Mouse (Mus musculus) hindbrain, postnatal 0 days (tissue): Measurements from ENCODE around the gene Phkb. TPM values are rescaled to one million over a fixed set of nuclear protein-coding genes. Genes with fewer than 3 reads are reported as not detected.
A peak's percentile ranks its signal among the peaks of the same experiment; 100 is the strongest.

Experiments used
- ATAC-seq: fragments of 200-750 bp; cut with Nextera tagmentation; 2 replicates; pipeline ENCODE4 v1.8.0; 2017; ENCODE audit warnings: mild to moderate bottlenecking, moderate TSS enrichment, moderate library complexity
- DNase-seq: peaks from one replicate; pipeline ENCODE4 v3.0.0-alpha.2; 2015; ENCODE audit warnings: low spot score
- H3K27ac ChIP-seq: fragments of 300-500 bp; sonication (generic); 2 replicates; pipeline ENCODE4 v1.5.1; 2014; ENCODE audit warnings: mild to moderate bottlenecking
- H3K27me3 ChIP-seq: fragments of 300-500 bp; sonication (generic); 2 replicates; pipeline ENCODE4 v1.6.1; 2014; ENCODE audit warnings: low read length, mixed read lengths; ENCODE audit not compliant: insufficient read depth
- H3K36me3 ChIP-seq: fragments of 300-500 bp; sonication (generic); 2 replicates; pipeline ENCODE4 v1.6.1; 2014; ENCODE audit warnings: low read length, mixed read lengths; ENCODE audit not compliant: insufficient read depth
- H3K4me1 ChIP-seq: fragments of 300-500 bp; sonication (generic); 2 replicates; pipeline ENCODE4 v1.6.1; 2014; ENCODE audit warnings: antibody characterized with exemption, low read length, mixed read lengths; ENCODE audit not compliant: insufficient read depth
- H3K4me2 ChIP-seq: fragments of 300-500 bp; sonication (generic); 2 replicates; pipeline ENCODE4 v1.6.1; 2014; ENCODE audit warnings: low read depth, mild to moderate bottlenecking, low read length, moderate library complexity, mixed read lengths
- H3K4me3 ChIP-seq: fragments of 300-500 bp; sonication (generic); 2 replicates; pipeline ENCODE4 v1.5.1; 2014; ENCODE audit warnings: low read length
- H3K9ac ChIP-seq: fragments of 300-500 bp; sonication (generic); replicated peaks from 2 replicates; pipeline ENCODE4 v1.6.1; 2014; ENCODE audit warnings: mild to moderate bottlenecking, low read length, moderate library complexity, mixed read lengths
- H3K9me3 ChIP-seq: fragments of 300-500 bp; sonication (generic); 2 replicates; pipeline ENCODE4 v1.6.1; 2016; ENCODE audit warnings: low read length, mixed read lengths
- CTCF ChIP-seq: IDR thresholded peaks from 2 replicates; pipeline ENCODE4 v1.5.1; 2016; ENCODE audit warnings: antibody characterized with exemption, control low read depth, low read depth
- WGBS: fragments of 180-500 bp; shearing (Covaris S2); extraction: QIAGEN DNeasy Blood & Tissue Kit; methylation state at CpG from one replicate; pipeline ENCODE4 v1.1.7; 2014; 5-methylcytosine and 5-hydroxymethylcytosine counted together
- polyA plus RNA-seq: library from polyadenylated mRNA; unstranded; fragments of >200 nt; fragmentation: Nextera tagmentation; extraction: Ambion mirVana; gene quantifications from 2 replicates; pipeline ENCODE4 v1.2.1, GENCODE M21; 2015
- total RNA-seq: library from RNA; depleted of rRNA; stranded (reverse); fragments of >200 nt; gene quantifications from 2 replicates; pipeline ENCODE4 v1.2.3, GENCODE M21; 2014; rRNA removed

Gene Phkb
- total and polyA plus RNA-seq, 2 experiments from 2014 or later = 31.8 to 34.7 TPM

- Histone ChIP-seq H3K36me3 (no peaks in the 10 kb centered on the region), H3K4me3 (no peak overlapping the region), H3K9me3 (no peaks in the 10 kb centered on the region), H3K27me3 (no peaks in the 10 kb centered on the region), H3K9ac (no peak overlapping the region), H3K4me1 (no peaks in the 10 kb centered on the region), H3K4me2 (no peak overlapping the region), H3K27ac (no peak overlapping the region)
- TF ChIP-seq CTCF = no peak
- DNase-seq (no peak), ATAC-seq (no peak)
- WGBS = 89% methylated on average over 2 of the region's 2 CpGs
These were observed 222.7 kb downstream of the Phkb start for GRCm38 (mm10) chr8:86063411-86063810.

DNA sequence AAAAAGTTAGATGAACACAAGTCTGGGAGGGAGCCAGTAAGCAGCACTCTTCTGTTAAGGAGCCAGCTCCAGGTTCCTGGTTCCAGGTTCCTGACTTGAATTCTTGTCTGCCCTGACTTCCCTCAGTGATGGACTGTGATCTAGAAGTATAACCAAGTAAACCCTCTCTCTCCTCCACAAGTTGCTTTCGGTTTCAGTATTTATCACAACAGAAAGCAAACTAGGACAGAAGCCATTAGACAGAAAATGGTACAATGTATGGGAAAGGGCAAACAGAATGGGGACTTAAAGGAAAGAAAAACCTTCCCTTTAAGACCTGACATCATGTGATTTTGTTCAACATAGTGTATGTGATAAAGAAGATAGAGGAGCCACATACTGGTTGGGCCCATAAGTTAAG, 238.7 kb downstream of the Phkb start:
- Histone ChIP-seq H3K4me2 (no peak overlapping the region), H3K9me3 (no peaks in the 10 kb centered on the region), H3K36me3 (no peaks in the 10 kb centered on the region), H3K27ac (no peak overlapping the region), H3K27me3 (no peaks in the 10 kb centered on the region), H3K4me3 (no peak overlapping the region), H3K4me1 (no peaks in the 10 kb centered on the region), H3K9ac (no peak overlapping the region)
- 100% methylated on average over 1 of the region's 1 CpGs for WGBS
- no peak for ATAC-seq
- no peak for TF ChIP-seq CTCF
- DNase-seq = no peak

DNA sequence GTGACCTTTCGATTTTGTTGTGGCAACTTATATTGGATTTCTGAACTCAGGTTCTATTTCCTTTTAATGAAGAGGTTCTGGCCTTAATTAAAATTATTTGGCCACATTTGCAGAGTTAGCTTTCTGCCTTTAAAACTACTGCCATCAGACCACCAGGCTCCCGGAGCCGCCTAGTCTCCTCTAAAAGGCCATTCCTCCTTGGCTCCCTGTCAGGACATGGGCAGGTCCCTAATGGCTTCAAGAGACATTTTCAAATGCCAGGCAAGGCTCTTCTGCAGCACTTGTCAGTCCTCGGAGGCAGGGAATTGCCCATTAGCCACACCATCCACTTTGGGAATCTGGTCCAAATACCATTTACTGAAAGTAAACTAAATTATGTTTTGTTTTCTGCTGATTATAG, 242.6 kb downstream of the Phkb start:
- WGBS = 47% methylated on average over 4 of the region's 4 CpGs
- H3K4me3 ChIP-seq = no peak overlapping the region
- no peak for TF ChIP-seq CTCF

DNA sequence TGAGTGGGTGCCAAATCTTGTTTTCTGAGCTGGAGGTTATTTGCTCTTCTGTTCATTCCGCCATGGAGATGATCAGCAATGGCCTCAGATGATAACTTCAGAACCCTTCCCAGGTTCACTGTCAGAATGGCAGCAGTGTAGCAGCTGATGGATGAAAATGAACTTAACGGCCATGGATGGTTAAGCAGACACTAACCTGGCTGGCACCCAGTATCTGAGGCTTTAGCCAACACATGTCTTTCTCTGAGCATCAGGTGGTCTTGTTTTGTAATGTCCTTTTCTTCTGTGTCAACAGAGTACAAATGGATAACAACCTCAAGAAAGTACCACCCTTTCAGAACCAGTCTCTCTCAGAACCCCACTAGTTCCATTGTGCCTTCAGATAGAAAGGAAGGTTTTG, 246.0 kb downstream of the Phkb start:
- peak; percentile 68 for DNase-seq
- Histone ChIP-seq H3K27me3 (no peaks in the 10 kb centered on the region), H3K4me1 (no peaks in the 10 kb centered on the region; the same call in 1 of the 2 replicates), H3K4me2 (no peak overlapping the region), H3K9ac (no peak overlapping the region), H3K4me3 (no peak overlapping the region), H3K36me3 (no peaks in the 10 kb centered on the region), H3K9me3 (no peaks in the 10 kb centered on the region), H3K27ac (no peak overlapping the region)
- TF ChIP-seq CTCF = no peak
- peak; percentile 55; the same call in 1 of the 2 replicates for ATAC-seq
- whole genome bisulfite sequencing = 57% methylated on average over 2 of the region's 2 CpGs

More for the DNA sequence above, 242.6 kb downstream of the Phkb start:
- Histone ChIP-seq H3K9me3 (no peaks in the 10 kb centered on the region), H3K4me2 (no peak overlapping the region), H3K27me3 (no peaks in the 10 kb centered on the region), H3K9ac (no peak overlapping the region), H3K27ac (no peak overlapping the region), H3K4me1 (no peaks in the 10 kb centered on the region; the same call in 1 of the 2 replicates), H3K36me3 (no peaks in the 10 kb centered on the region)
- ATAC-seq = no peak
- DNase-seq = peak; percentile 36

GRCm38 (mm10) chr8:86087468-86087867, 246.7 kb downstream of the Phkb start:
- Histone ChIP-seq H3K27ac (peak overlapping the region; percentile 12; the same call in 1 of the 2 replicates), H3K4me3 (no peak overlapping the region), H3K9me3 (no peaks in the 10 kb centered on the region), H3K9ac (no peak overlapping the region), H3K4me2 (no peak overlapping the region), H3K27me3 (no peaks in the 10 kb centered on the region), H3K4me1 (no peaks in the 10 kb centered on the region; the same call in 1 of the 2 replicates), H3K36me3 (no peaks in the 10 kb centered on the region)
- TF ChIP-seq CTCF = no peak
- 50% methylated on average over 1 of the region's 1 CpGs for WGBS
- DNase-seq (peak; percentile 75), ATAC-seq (peak; percentile 58; the same call in 1 of the 2 replicates)

DNA sequence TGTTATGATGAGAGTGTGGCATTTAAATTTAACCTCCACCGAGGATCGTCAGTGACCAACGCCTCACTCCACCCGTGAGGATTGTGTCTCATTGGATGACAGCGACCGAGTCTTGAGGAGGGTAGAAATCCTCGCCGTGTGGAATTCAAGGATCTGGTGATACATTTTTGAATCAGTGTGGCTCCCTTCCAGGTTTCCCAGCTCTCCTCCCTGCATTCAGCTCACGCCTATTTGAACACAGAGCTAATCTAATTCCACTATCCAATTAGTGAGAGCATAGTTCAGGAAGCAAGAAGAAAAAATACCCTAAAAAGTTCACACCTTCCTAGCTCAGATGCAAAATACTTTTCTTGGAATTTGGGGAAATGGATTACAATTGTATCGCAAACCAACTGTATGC, 249.9 kb downstream of the Phkb start:
- no peak for TF ChIP-seq CTCF
- Histone ChIP-seq H3K4me1 (no peaks in the 10 kb centered on the region; the same call in 1 of the 2 replicates), H3K27ac (no peak overlapping the region), H3K4me3 (no peak overlapping the region), H3K9me3 (no peaks in the 10 kb centered on the region), H3K27me3 (no peaks in the 10 kb centered on the region), H3K4me2 (no peak overlapping the region), H3K9ac (no peak overlapping the region), H3K36me3 (no peaks in the 10 kb centered on the region)
- 53% methylated on average over 10 of the region's 10 CpGs for WGBS
- 0 out of 2 replicates have a peak, but pooled peaks have one; percentile 15 for ATAC-seq
- peak; percentile 62 for DNase-seq

Other genes starting within 250 kb of the Phkb start
- 111 and 122 TPM in 2 replicates for gene Neto2, start 140.0 kb upstream of the Phkb start, total RNA-seq
- 49.0 and 51.7 TPM in 2 replicates for gene Neto2, start 140.0 kb upstream of the Phkb start, polyA plus RNA-seq
- 212 and 219 TPM in 2 replicates for gene Itfg1, start within 50 bp of the Phkb start, total RNA-seq
- 197 and 201 TPM in 2 replicates for gene Itfg1, start within 50 bp of the Phkb start, polyA plus RNA-seq